Mouse (Mus musculus): ENCODE data around the gene Fam193a. TPM values are rescaled to one million over a fixed set of nuclear protein-coding genes. Genes with fewer than 3 reads are reported as not detected.

The Fam193a gene
- polyA plus RNA-seq, 1 experiment, result 40.2 TPM

DNA sequence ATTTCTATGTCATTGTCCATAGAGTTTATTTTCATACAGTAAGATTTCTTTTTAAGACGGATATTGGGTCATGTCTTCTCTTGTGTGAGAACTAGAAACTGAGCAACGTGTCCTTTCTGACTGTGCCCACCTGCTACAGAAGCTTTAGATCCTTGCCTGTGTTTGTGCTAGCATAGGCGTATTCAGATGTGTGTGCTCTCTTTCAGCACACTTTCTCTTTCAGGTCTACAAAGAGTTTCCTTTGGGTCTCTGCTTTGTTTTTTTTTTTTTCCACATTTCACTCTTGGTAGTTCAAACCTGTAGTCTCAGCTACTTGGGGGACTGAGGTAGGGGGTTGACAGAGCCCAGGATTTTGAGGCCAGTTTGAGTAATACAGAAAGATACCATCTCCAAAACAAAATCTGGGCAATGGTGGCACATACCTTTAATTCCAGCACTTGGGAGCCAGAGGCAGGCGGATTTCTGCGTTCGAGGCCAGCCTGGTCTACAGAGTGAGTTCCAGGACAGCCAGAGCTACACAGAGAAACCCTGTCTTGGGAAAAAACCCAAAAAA is 37.7 kb downstream of the Fam193a start:
- Histone ChIP-seq H3K27ac (ENCODE audit: insufficient read depth, low read length) (no peak overlapping the region), H3K9me3 (replicated peaks; ENCODE audit: control insufficient read depth, insufficient read depth, low read length, poor library complexity, severe bottlenecking) (no peaks in the 10 kb centered on the region), H3K4me3 (ENCODE audit: low read depth, low read length) (no peak overlapping the region), H3K36me3 (ENCODE audit: control insufficient read depth, insufficient read depth, low read length, poor library complexity, severe bottlenecking) (no peaks in the 10 kb centered on the region; the same call in none of the 2 replicates), H3K4me1 (ENCODE audit: control insufficient read depth, insufficient read depth, low read length) (no peaks in the 10 kb centered on the region), H3K9ac (ENCODE audit: low read depth, poor library complexity, severe bottlenecking) (no peak overlapping the region), H3K27me3 (ENCODE audit: control insufficient read depth, insufficient read depth, low read length, poor library complexity, severe bottlenecking) (no peaks in the 10 kb centered on the region)
- no peak for TF ChIP-seq EP300 (IDR thresholded peaks at IDR 0.05; ENCODE audit: insufficient read depth, low read depth, low read length)
- no peak for TF ChIP-seq POLR2A (IDR thresholded peaks at IDR 0.05; ENCODE audit: insufficient read depth, low read length)
- no peak for TF ChIP-seq CTCF (IDR thresholded peaks at IDR 0.05; ENCODE audit: low read depth, low read length)

- H3K27ac ChIP-seq (ENCODE audit: insufficient read depth, low read length), result no peak overlapping the region
- no peaks in the 10 kb centered on the region for H3K27me3 ChIP-seq (ENCODE audit: control insufficient read depth, insufficient read depth, low read length, poor library complexity, severe bottlenecking)
- H3K9ac ChIP-seq (ENCODE audit: low read depth, poor library complexity, severe bottlenecking), result no peak overlapping the region
- H3K36me3 ChIP-seq (ENCODE audit: control insufficient read depth, insufficient read depth, low read length, poor library complexity, severe bottlenecking), result no peaks in the 10 kb centered on the region; the same call in none of the 2 replicates
- H3K9me3 ChIP-seq (replicated peaks; ENCODE audit: control insufficient read depth, insufficient read depth, low read length, poor library complexity, severe bottlenecking), result no peaks in the 10 kb centered on the region
- no peak for TF ChIP-seq CTCF (IDR thresholded peaks at IDR 0.05; ENCODE audit: low read depth, low read length)
- no peak for TF ChIP-seq POLR2A (IDR thresholded peaks at IDR 0.05; ENCODE audit: insufficient read depth, low read length)
- no peak for TF ChIP-seq EP300 (IDR thresholded peaks at IDR 0.05; ENCODE audit: insufficient read depth, low read depth, low read length)
- no peaks in the 10 kb centered on the region for H3K4me1 ChIP-seq (ENCODE audit: control insufficient read depth, insufficient read depth, low read length)
- no peak overlapping the region for H3K4me3 ChIP-seq (ENCODE audit: low read depth, low read length)
Measured at GRCm38 (mm10) chr5:34409002-34409401, 39.3 kb downstream of the Fam193a start.

DNA sequence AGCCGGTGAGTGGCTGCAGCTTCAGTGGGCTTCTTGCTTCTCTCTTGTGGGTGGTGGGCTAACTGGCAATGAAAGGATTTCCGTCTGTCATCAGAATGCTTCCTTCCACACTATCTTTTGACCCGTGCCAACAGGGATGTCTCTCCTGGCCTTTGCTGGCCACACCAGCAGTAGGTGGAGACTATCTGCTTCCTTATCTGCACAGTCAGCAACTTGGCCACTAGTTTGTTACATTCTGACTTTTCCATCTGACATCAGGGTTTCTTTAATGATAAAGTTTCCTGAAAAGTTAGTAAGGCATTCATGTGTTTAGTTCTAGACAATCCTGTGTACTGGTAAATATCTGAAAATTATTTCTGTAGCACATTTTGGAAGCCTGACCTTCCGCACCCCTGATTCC is 41.1 kb downstream of the Fam193a start:
- no peak overlapping the region for H3K9ac ChIP-seq (ENCODE audit: low read depth, poor library complexity, severe bottlenecking)

GRCm38 (mm10) chr5:34413921-34414320 is 44.2 kb downstream of the Fam193a start:
- Histone ChIP-seq H3K27ac (ENCODE audit: insufficient read depth, low read length) (no peak overlapping the region), H3K4me3 (ENCODE audit: low read depth, low read length) (no peak overlapping the region), H3K9me3 (replicated peaks; ENCODE audit: control insufficient read depth, insufficient read depth, low read length, poor library complexity, severe bottlenecking) (no peaks in the 10 kb centered on the region), H3K27me3 (ENCODE audit: control insufficient read depth, insufficient read depth, low read length, poor library complexity, severe bottlenecking) (no peaks in the 10 kb centered on the region), H3K36me3 (ENCODE audit: control insufficient read depth, insufficient read depth, low read length, poor library complexity, severe bottlenecking) (no peaks in the 10 kb centered on the region; the same call in none of the 2 replicates), H3K4me1 (ENCODE audit: control insufficient read depth, insufficient read depth, low read length) (no peaks in the 10 kb centered on the region), H3K9ac (ENCODE audit: low read depth, poor library complexity, severe bottlenecking) (no peak overlapping the region)
- TF ChIP-seq EP300 (IDR thresholded peaks at IDR 0.05; ENCODE audit: insufficient read depth, low read depth, low read length) (no peak), POLR2A (IDR thresholded peaks at IDR 0.05; ENCODE audit: insufficient read depth, low read length) (no peak), CTCF (IDR thresholded peaks at IDR 0.05; ENCODE audit: low read depth, low read length) (no peak)

More for the DNA sequence above, 41.1 kb downstream of the Fam193a start:
- no peak overlapping the region for H3K27ac ChIP-seq (ENCODE audit: insufficient read depth, low read length)
- H3K36me3 ChIP-seq (ENCODE audit: control insufficient read depth, insufficient read depth, low read length, poor library complexity, severe bottlenecking), result no peaks in the 10 kb centered on the region; the same call in none of the 2 replicates
- no peak for TF ChIP-seq EP300 (IDR thresholded peaks at IDR 0.05; ENCODE audit: insufficient read depth, low read depth, low read length)
- no peaks in the 10 kb centered on the region for H3K9me3 ChIP-seq (replicated peaks; ENCODE audit: control insufficient read depth, insufficient read depth, low read length, poor library complexity, severe bottlenecking)
- no peaks in the 10 kb centered on the region for H3K4me1 ChIP-seq (ENCODE audit: control insufficient read depth, insufficient read depth, low read length)
- no peak overlapping the region for H3K4me3 ChIP-seq (ENCODE audit: low read depth, low read length)
- no peaks in the 10 kb centered on the region for H3K27me3 ChIP-seq (ENCODE audit: control insufficient read depth, insufficient read depth, low read length, poor library complexity, severe bottlenecking)

DNA sequence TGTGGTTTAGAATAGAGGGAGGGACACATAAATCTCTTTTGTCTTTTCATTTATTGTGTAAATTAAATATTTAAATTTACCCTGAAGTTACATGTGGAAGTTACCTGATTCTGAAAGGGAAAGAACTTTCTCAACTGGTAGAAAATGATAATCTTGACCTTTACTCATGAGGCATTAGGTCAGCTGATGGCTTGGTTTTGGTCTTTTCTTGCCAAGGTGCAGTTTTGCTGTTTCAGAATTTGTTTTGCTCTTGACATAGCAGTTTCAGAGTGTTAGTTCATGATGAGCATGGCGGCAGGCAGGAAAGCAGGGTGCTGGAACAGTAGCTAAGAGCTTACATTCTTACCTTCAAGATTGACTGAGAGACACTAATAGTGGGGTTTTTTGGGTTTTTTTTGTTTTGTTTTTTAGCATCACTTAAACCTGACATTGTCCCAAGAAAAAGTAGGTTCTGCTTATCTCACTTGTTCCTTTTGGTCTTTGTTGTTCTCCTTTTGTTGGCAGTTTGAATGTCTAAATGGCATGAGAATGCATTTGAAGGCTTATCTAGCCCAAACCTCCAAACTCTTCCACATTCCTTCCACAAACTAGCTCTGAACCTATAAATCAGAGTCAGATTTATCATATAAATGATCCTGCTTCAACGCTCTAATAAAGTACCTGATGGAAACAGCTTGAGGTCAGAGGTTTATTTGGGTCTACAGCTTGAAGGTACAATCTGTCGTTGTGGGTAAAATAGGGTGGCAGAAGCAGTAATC is 47.7 kb downstream of the Fam193a start:
- Histone ChIP-seq H3K4me3 (ENCODE audit: low read depth, low read length) (no peak overlapping the region), H3K27me3 (ENCODE audit: control insufficient read depth, insufficient read depth, low read length, poor library complexity, severe bottlenecking) (no peaks in the 10 kb centered on the region), H3K9me3 (replicated peaks; ENCODE audit: control insufficient read depth, insufficient read depth, low read length, poor library complexity, severe bottlenecking) (no peaks in the 10 kb centered on the region), H3K36me3 (ENCODE audit: control insufficient read depth, insufficient read depth, low read length, poor library complexity, severe bottlenecking) (no peaks in the 10 kb centered on the region; the same call in none of the 2 replicates), H3K4me1 (ENCODE audit: control insufficient read depth, insufficient read depth, low read length) (no peaks in the 10 kb centered on the region), H3K9ac (ENCODE audit: low read depth, poor library complexity, severe bottlenecking) (no peak overlapping the region), H3K27ac (ENCODE audit: insufficient read depth, low read length) (no peak overlapping the region)
- TF ChIP-seq POLR2A (IDR thresholded peaks at IDR 0.05; ENCODE audit: insufficient read depth, low read length), result no peak
- no peak for TF ChIP-seq EP300 (IDR thresholded peaks at IDR 0.05; ENCODE audit: insufficient read depth, low read depth, low read length)
- TF ChIP-seq CTCF (IDR thresholded peaks at IDR 0.05; ENCODE audit: low read depth, low read length), result no peak

- H3K27ac ChIP-seq (ENCODE audit: insufficient read depth, low read length), result no peak overlapping the region
- H3K36me3 ChIP-seq (ENCODE audit: control insufficient read depth, insufficient read depth, low read length, poor library complexity, severe bottlenecking), result no peaks in the 10 kb centered on the region; the same call in none of the 2 replicates
- no peaks in the 10 kb centered on the region for H3K4me1 ChIP-seq (ENCODE audit: control insufficient read depth, insufficient read depth, low read length)
- no peak overlapping the region for H3K9ac ChIP-seq (ENCODE audit: low read depth, poor library complexity, severe bottlenecking)
- H3K27me3 ChIP-seq (ENCODE audit: control insufficient read depth, insufficient read depth, low read length, poor library complexity, severe bottlenecking), result no peaks in the 10 kb centered on the region
- H3K9me3 ChIP-seq (replicated peaks; ENCODE audit: control insufficient read depth, insufficient read depth, low read length, poor library complexity, severe bottlenecking), result no peaks in the 10 kb centered on the region
- H3K4me3 ChIP-seq (ENCODE audit: low read depth, low read length), result no peak overlapping the region
- TF ChIP-seq CTCF (IDR thresholded peaks at IDR 0.05; ENCODE audit: low read depth, low read length), result no peak
- TF ChIP-seq EP300 (IDR thresholded peaks at IDR 0.05; ENCODE audit: insufficient read depth, low read depth, low read length), result no peak
- no peak for TF ChIP-seq POLR2A (IDR thresholded peaks at IDR 0.05; ENCODE audit: insufficient read depth, low read length)
Measured at GRCm38 (mm10) chr5:34419188-34419587, 49.5 kb downstream of the Fam193a start.
